Mouse (Mus musculus) frontal cortex, adult 2 months (tissue): ENCODE results near the gene Rmi1. TPM values are rescaled to one million over a fixed set of nuclear protein-coding genes. Genes with fewer than 3 reads are reported as not detected.
"Not testable (repeated sequence)": the region's sequence is repeated elsewhere in the genome, so short reads cannot be mapped to it uniquely, and the experiment has no call there.

ENCODE experiments used
- DNase-seq, 2 experiments: peaks; one replicate each; pipeline ENCODE4 v3.0.0; 2022; ENCODE audit warnings: low spot score in 1 of 2; ENCODE audit errors: extremely low spot score in 1 of 2
- polyA plus RNA-seq: library from polyadenylated mRNA; depleted of rRNA; stranded (reverse); fragments of >200 nt; gene quantifications from 2 replicates; pipeline ENCODE4 v1.2.3, GENCODE M21; 2012

Rmi1 gene
- polyA plus RNA-seq, 1 experiment: 13.0 TPM

GRCm38 (mm10) chr13:58400576-58400975 is 1.5 kb upstream of the Rmi1 start:
- no peak for DNase-seq

- DNase-seq: peak; percentile 23 to 73
Measured at GRCm38 (mm10) chr13:58401135-58402002, 679 bp upstream of the Rmi1 start.

GRCm38 (mm10) chr13:58402744-58403110 is 679 bp downstream of the Rmi1 start:
- no peak for DNase-seq

- not testable (repeated sequence) for DNase-seq
Measured at GRCm38 (mm10) chr13:58403243-58403642, 1.2 kb downstream of the Rmi1 start, which contains the start of gene Hnrnpk. Gene Hnrnpk (minus strand): TSS chr13:58403343.

- no peak for DNase-seq
Measured at GRCm38 (mm10) chr13:58411073-58411472, 9.0 kb downstream of the Rmi1 start.

- DNase-seq: no peak
Measured at GRCm38 (mm10) chr13:58415374-58415773, 13.3 kb downstream of the Rmi1 start.

GRCm38 (mm10) chr13:58415838-58416237 is 13.8 kb downstream of the Rmi1 start:
- DNase-seq: no peak

GRCm38 (mm10) chr13:58418656-58419055 is 16.6 kb downstream of the Rmi1 start:
- DNase-seq: no peak

- DNase-seq: no peak
Measured at GRCm38 (mm10) chr13:58419266-58419665, 17.2 kb downstream of the Rmi1 start.

- DNase-seq: no peak
Measured at GRCm38 (mm10) chr13:58421026-58421425, 19.0 kb downstream of the Rmi1 start.

GRCm38 (mm10) chr13:58422242-58422641 is 20.2 kb downstream of the Rmi1 start:
- DNase-seq: no peak

- DNase-seq: no peak
Measured at GRCm38 (mm10) chr13:58423061-58423660, 21.1 kb downstream of the Rmi1 start.

GRCm38 (mm10) chr13:58439716-58440115 is 37.7 kb downstream of the Rmi1 start:
- no peak for DNase-seq

- no peak for DNase-seq
Measured at GRCm38 (mm10) chr13:58443326-58443725, 41.3 kb downstream of the Rmi1 start.

GRCm38 (mm10) chr13:58443787-58444186 is 41.7 kb downstream of the Rmi1 start:
- no peak for DNase-seq

GRCm38 (mm10) chr13:58446541-58446940 is 44.5 kb downstream of the Rmi1 start:
- no peak for DNase-seq

GRCm38 (mm10) chr13:58450459-58451182 is 48.6 kb downstream of the Rmi1 start:
- DNase-seq: no peak

- no peak for DNase-seq
Measured at GRCm38 (mm10) chr13:58452246-58452645, 50.2 kb downstream of the Rmi1 start.

GRCm38 (mm10) chr13:58452651-58453413 is 50.8 kb downstream of the Rmi1 start:
- DNase-seq: no peak

GRCm38 (mm10) chr13:58453541-58453940 is 51.5 kb downstream of the Rmi1 start:
- DNase-seq: no peak

- no peak for DNase-seq
Measured at GRCm38 (mm10) chr13:58456547-58456946, 54.5 kb downstream of the Rmi1 start.
